Mouse (Mus musculus): ENCODE results near the gene Clec4a3. TPM values are rescaled to one million over a fixed set of nuclear protein-coding genes. Genes with fewer than 3 reads are reported as not detected.
"Not testable (repeated sequence)": the region's sequence is repeated elsewhere in the genome, so short reads cannot be mapped to it uniquely, and the experiment has no call there.

Gene Clec4a3
- polyA plus RNA-seq (2017; shearing (Covaris generic)): under 1 TPM in 1 of 2 experiments, not detected in 1; 0.73 TPM

- no peak for ATAC-seq
These were observed at the start of gene Clec4a3 for GRCm38 (mm10) chr6:122952401-122952800. Clec4a3 (plus strand) TSS chr6:122952515.

- no peak for ATAC-seq
These were observed 32.4 kb upstream of the Clec4a3 start for GRCm38 (mm10) chr6:122919922-122920321.

GRCm38 (mm10) chr6:122921451-122921850 lies 30.9 kb upstream of the Clec4a3 start, which contains the start of gene Clec4a1:
Clec4a1 (plus strand) TSS chr6:122921848.
- ATAC-seq: no peak

- no peak for ATAC-seq
These were observed 17.5 kb upstream of the Clec4a3 start for GRCm38 (mm10) chr6:122934845-122935244.

- no peak for ATAC-seq
These were observed 12.7 kb upstream of the Clec4a3 start for GRCm38 (mm10) chr6:122939618-122940017.

- ATAC-seq: no peak
These were observed 5.6 kb upstream of the Clec4a3 start for GRCm38 (mm10) chr6:122946760-122947159.

GRCm38 (mm10) chr6:122964562-122964961 lies 12.2 kb downstream of the Clec4a3 start:
- ATAC-seq: no peak

GRCm38 (mm10) chr6:122969048-122969447 lies 16.7 kb downstream of the Clec4a3 start:
- ATAC-seq: no peak

- ATAC-seq: no peak
These were observed 37.6 kb downstream of the Clec4a3 start, which contains the start of gene Clec4a4 for GRCm38 (mm10) chr6:122989876-122990437. Clec4a4 (plus strand) TSS chr6:122990367.

- not testable (repeated sequence) for ATAC-seq
These were observed 52.4 kb downstream of the Clec4a3 start for GRCm38 (mm10) chr6:123004696-123005095.

- no peak for ATAC-seq
These were observed 53.3 kb downstream of the Clec4a3 start for GRCm38 (mm10) chr6:123005591-123005990.

Other genes starting within 250 kb of the Clec4a3 start
- gene Nanog, start 245.0 kb upstream of the Clec4a3 start, polyA plus RNA-seq (2017; shearing (Covaris generic)): under 1 TPM in 1 of 2 experiments, not detected in 1; 0.22 TPM
- gene Slc2a3, start 150.9 kb upstream of the Clec4a3 start, polyA plus RNA-seq (2017; shearing (Covaris generic)): 10 to 100 TPM; 64.2 to 69.4 TPM
- gene Foxj2, start 132.6 kb upstream of the Clec4a3 start, polyA plus RNA-seq (2017; shearing (Covaris generic)): 1 to 10 TPM; 6.6 to 8.7 TPM
- gene C3ar1, start 96.4 kb upstream of the Clec4a3 start, polyA plus RNA-seq (2017; shearing (Covaris generic)): under 1 TPM in 1 of 2 experiments, not detected in 1; 0.60 TPM
- 10 to 100 TPM; 32.2 to 44.6 TPM for gene Necap1, start 78.0 kb upstream of the Clec4a3 start, polyA plus RNA-seq (2017; shearing (Covaris generic))
- under 1 TPM in 1 of 2 experiments, not detected in 1; 0.51 TPM for gene Clec4a1, start 30.7 kb upstream of the Clec4a3 start, polyA plus RNA-seq (2017; shearing (Covaris generic))
- gene Clec4a4, start 37.9 kb downstream of the Clec4a3 start, polyA plus RNA-seq (2017; shearing (Covaris generic)): not detected
- gene Clec4b1, start 97.4 kb downstream of the Clec4a3 start, polyA plus RNA-seq (2017; shearing (Covaris generic)): not detected
- not detected for gene Clec4a2, start 153.9 kb downstream of the Clec4a3 start, polyA plus RNA-seq (2017; shearing (Covaris generic))
- gene Clec4b2, start 220.4 kb downstream of the Clec4a3 start, polyA plus RNA-seq (2017; shearing (Covaris generic)): not detected

All from activated CD4-positive, CD25-positive, alpha-beta regulatory T cell, adult 4 months (primary cell).